17 mouse cellular contexts compared by ENCODE assay signal in the genomic region with DNA sequence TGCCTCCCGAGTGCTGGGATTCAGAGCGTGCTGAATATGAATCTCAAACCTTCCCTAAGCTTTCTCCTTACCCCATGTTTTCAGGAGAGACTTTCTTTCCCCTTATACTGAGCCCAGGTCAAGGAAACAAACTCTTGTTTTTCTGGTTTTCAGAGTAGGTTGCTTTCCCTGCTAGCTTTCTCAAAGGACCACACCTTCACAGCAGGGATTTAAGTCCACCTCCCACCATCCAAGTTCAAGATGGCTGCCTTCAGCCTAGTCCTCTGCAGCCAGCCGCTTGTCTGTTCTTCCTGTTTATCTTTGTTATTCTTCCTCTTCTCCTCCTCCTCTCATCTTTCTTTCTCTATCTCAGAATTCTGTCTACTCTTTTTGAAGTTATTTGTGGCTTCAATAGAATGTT.
"Had no signal": no experiment of that assay in that cellular context is flagged by ENCODE, and none has a peak within 500 bp of the region (broad histone marks: within the 10 kb centered on the region; RNA-seq: fewer than 3 reads in every experiment).

No protein-coding gene starts in this region.

- H3K9ac ChIP-seq: limb, embryonic 13.5 days; midbrain, embryonic 12.5 days; midbrain, embryonic 15.5 days; neural tube, embryonic 12.5 days had no signal

- H3K36me3 ChIP-seq: limb, embryonic 10.5 days; limb, embryonic 13.5 days; midbrain, embryonic 12.5 days; midbrain, embryonic 15.5 days; neural tube, embryonic 12.5 days had no signal

- H3K4me3 ChIP-seq: layer of hippocampus, adult 2 months; limb, embryonic 10.5 days; limb, embryonic 13.5 days; midbrain, embryonic 12.5 days; midbrain, embryonic 15.5 days; neural tube, embryonic 12.5 days had no signal

- DNase-seq: kidney, adult 2 months; layer of hippocampus, adult 9-11 months; lung, adult 2 months; lung, postnatal 14 days; retina, postnatal 1 day; right cerebral cortex, postnatal 25 days; spleen, adult 18-20 months; thymus, adult 18-20 months; thymus, postnatal 36 days had no signal

- H3K27me3 ChIP-seq: limb, embryonic 13.5 days; midbrain, embryonic 12.5 days; midbrain, embryonic 15.5 days; neural tube, embryonic 12.5 days had no signal

- H3K4me2 ChIP-seq: limb, embryonic 13.5 days; midbrain, embryonic 12.5 days; midbrain, embryonic 15.5 days; neural tube, embryonic 12.5 days had no signal

- H3K9me3 ChIP-seq: limb, embryonic 10.5 days; limb, embryonic 13.5 days; midbrain, embryonic 12.5 days; midbrain, embryonic 15.5 days; neural tube, embryonic 12.5 days had no signal

- H3K4me1 ChIP-seq: limb, embryonic 10.5 days; limb, embryonic 13.5 days; midbrain, embryonic 15.5 days; neural tube, embryonic 12.5 days had no signal

- ATAC-seq: intestine, postnatal 0 days; midbrain, embryonic 15.5 days had no signal

- H3K27ac ChIP-seq: kidney, postnatal 0 days; layer of hippocampus, adult 2 months; limb, embryonic 10.5 days; limb, embryonic 13.5 days; midbrain, embryonic 12.5 days; midbrain, embryonic 15.5 days; neural tube, embryonic 12.5 days had no signal
